Mouse (Mus musculus) midbrain, embryonic 13.5 days (tissue): ENCODE data around the gene Rnf150. TPM values are rescaled to one million over a fixed set of nuclear protein-coding genes. Genes with fewer than 3 reads are reported as not detected.

ENCODE experiments used
- ATAC-seq: fragments of 200-750 bp; cut with Nextera tagmentation; 2 replicates; pipeline ENCODE4 v1.8.0; 2017; ENCODE audit warnings: mild to moderate bottlenecking, moderate TSS enrichment, moderate library complexity
- H3K27ac ChIP-seq: fragments of 300-500 bp; sonication (generic); 2 replicates; pipeline ENCODE4 v1.5.1; 2015; ENCODE audit warnings: inconsistent platforms, mild to moderate bottlenecking, moderate library complexity
- H3K27me3 ChIP-seq: fragments of 300-500 bp; sonication (generic); 2 replicates; pipeline ENCODE4 v1.6.1; 2015; ENCODE audit warnings: mild to moderate bottlenecking, inconsistent platforms
- H3K36me3 ChIP-seq: fragments of 300-500 bp; sonication (generic); 2 replicates; pipeline ENCODE4 v1.6.1; 2015; ENCODE audit warnings: mild to moderate bottlenecking, inconsistent platforms
- H3K4me1 ChIP-seq: fragments of 300-500 bp; sonication (generic); replicated peaks from 2 replicates; pipeline ENCODE4 v1.6.1; 2015; ENCODE audit warnings: inconsistent platforms
- H3K4me2 ChIP-seq: fragments of 300-500 bp; sonication (generic); replicated peaks from 2 replicates; pipeline ENCODE4 v1.6.1; 2015; ENCODE audit warnings: moderate library complexity, mild to moderate bottlenecking, inconsistent platforms
- H3K4me3 ChIP-seq: fragments of 300-500 bp; sonication (generic); replicated peaks from 2 replicates; pipeline ENCODE4 v1.5.1; 2015; ENCODE audit warnings: mild to moderate bottlenecking, inconsistent platforms
- H3K9ac ChIP-seq: fragments of 300-500 bp; sonication (generic); replicated peaks from 2 replicates; pipeline ENCODE4 v1.6.1; 2015; ENCODE audit warnings: mild to moderate bottlenecking, inconsistent platforms
- H3K9me3 ChIP-seq: fragments of 300-500 bp; sonication (generic); 2 replicates; pipeline ENCODE4 v1.6.1; 2016; ENCODE audit warnings: mild to moderate bottlenecking, inconsistent platforms
- WGBS: fragments of 180-500 bp; shearing (Covaris S2); methylation state at CpG from one replicate; pipeline ENCODE4 v1.1.7; 2015; 5-methylcytosine and 5-hydroxymethylcytosine counted together
- polyA plus RNA-seq: library from polyadenylated mRNA; unstranded; fragments of >200 nt; fragmentation: Nextera tagmentation; extraction: Ambion mirVana; gene quantifications from 2 replicates; pipeline ENCODE4 v1.2.1, GENCODE M21; 2015

Rnf150 gene
- polyA plus RNA-seq, 1 experiment from 2014 or later: 2.8 TPM

- WGBS: 85% methylated on average over 2 of the region's 2 CpGs
- ATAC-seq: no peak
These were observed 135.6 kb downstream of the Rnf150 start for GRCm38 (mm10) chr8:82998778-82999177.

DNA sequence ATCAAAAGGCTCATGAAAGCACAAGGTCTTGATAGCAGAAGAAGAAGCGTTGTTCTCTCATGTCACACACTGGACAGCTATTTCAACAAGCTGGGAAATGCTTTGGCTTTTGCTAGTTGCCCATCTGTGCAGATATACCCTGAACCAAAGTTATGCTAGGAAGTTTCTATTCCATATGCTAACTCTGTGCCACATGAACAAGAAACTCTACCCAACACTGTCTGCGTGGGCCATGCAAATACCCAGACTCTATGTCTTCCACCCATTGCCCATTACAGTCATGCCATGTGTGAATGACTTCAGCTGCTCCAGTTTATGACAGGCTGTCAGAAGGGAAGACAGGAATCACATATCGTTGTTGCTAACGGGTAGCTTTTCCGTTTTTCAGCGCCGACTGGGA, 140.0 kb downstream of the Rnf150 start:
- Histone ChIP-seq H3K9ac (no peak overlapping the region), H3K4me2 (no peak overlapping the region), H3K4me1 (no peaks in the 10 kb centered on the region), H3K36me3 (peaks cover 11% of the 10 kb centered on the region; the same call in 1 of the 2 replicates), H3K9me3 (no peaks in the 10 kb centered on the region), H3K27ac (no peak overlapping the region), H3K4me3 (no peak overlapping the region), H3K27me3 (no peaks in the 10 kb centered on the region)
- 97% methylated on average over 7 of the region's 7 CpGs for WGBS
- no peak for ATAC-seq

More at GRCm38 (mm10) chr8:82998778-82999177, 135.6 kb downstream of the Rnf150 start:
- no peak overlapping the region for H3K4me2 ChIP-seq
- no peak overlapping the region for H3K9ac ChIP-seq
- H3K4me3 ChIP-seq: no peak overlapping the region
- no peaks in the 10 kb centered on the region for H3K36me3 ChIP-seq
- H3K27ac ChIP-seq: no peak overlapping the region
- H3K27me3 ChIP-seq: no peaks in the 10 kb centered on the region
- H3K4me1 ChIP-seq: no peaks in the 10 kb centered on the region
- no peaks in the 10 kb centered on the region for H3K9me3 ChIP-seq

DNA sequence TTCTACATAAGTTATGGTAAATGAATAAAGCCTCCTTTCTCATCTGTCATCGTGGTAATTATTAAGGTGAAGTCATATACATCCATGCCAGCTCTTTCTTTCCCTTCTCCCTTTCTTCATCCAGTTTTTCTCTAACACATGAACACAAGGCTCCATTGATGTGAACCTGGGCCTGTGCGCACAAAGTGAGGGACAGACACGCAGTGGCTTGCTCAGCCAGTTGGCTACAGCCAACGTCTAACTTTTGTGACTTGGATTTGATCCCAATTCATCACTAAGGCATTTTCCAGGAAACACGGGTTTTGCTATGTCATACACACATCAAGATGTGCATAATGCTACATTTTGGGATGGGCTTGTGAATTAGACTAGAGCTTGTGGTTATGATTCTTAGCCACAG, 146.3 kb downstream of the Rnf150 start:
- H3K4me2 ChIP-seq: no peak overlapping the region
- WGBS: 91% methylated on average over 5 of the region's 5 CpGs

DNA sequence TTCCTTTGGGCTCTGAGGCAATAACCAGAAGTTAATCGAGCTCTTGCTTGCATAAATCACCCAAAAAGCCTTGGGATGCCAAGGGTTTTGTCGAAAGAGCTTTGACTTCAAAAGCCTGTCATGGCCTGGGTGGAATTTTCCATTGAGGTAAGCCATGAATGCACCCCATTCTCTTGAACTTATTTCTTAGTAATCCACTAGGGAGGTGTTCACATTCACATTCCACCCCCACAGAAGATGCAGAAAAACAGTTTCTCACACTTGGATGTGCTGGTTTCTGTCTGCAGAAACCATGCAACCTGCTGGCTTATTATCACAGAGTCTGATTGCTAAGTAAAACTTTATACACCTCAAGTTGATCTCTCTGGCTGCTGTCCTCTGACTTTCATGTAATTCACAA, 148.1 kb downstream of the Rnf150 start:
- Histone ChIP-seq H3K27me3 (no peaks in the 10 kb centered on the region), H3K4me1 (0 out of 2 replicates have a peak, but pooled peaks cover 4% of the 10 kb centered on the region), H3K4me3 (no peak overlapping the region), H3K9ac (no peak overlapping the region), H3K4me2 (no peak overlapping the region), H3K9me3 (no peaks in the 10 kb centered on the region), H3K27ac (no peak overlapping the region), H3K36me3 (0 out of 2 replicates have a peak, but pooled peaks cover 7% of the 10 kb centered on the region)
- WGBS: 65% methylated on average over 2 of the region's 2 CpGs
- ATAC-seq: no peak

More for the DNA sequence above, 146.3 kb downstream of the Rnf150 start:
- no peaks in the 10 kb centered on the region for H3K27me3 ChIP-seq
- ATAC-seq: no peak
- no peaks in the 10 kb centered on the region for H3K9me3 ChIP-seq
- no peak overlapping the region for H3K9ac ChIP-seq
- H3K4me3 ChIP-seq: no peak overlapping the region
- H3K4me1 ChIP-seq: 0 out of 2 replicates have a peak, but pooled peaks cover 4% of the 10 kb centered on the region
- H3K36me3 ChIP-seq: peaks cover 11% of the 10 kb centered on the region; the same call in 1 of the 2 replicates
- H3K27ac ChIP-seq: no peak overlapping the region

GRCm38 (mm10) chr8:83011758-83012157, 148.6 kb downstream of the Rnf150 start:
- Histone ChIP-seq H3K36me3 (0 out of 2 replicates have a peak, but pooled peaks cover 7% of the 10 kb centered on the region), H3K9ac (no peak overlapping the region), H3K27ac (no peak overlapping the region), H3K4me2 (no peak overlapping the region), H3K27me3 (no peaks in the 10 kb centered on the region), H3K4me3 (no peak overlapping the region), H3K9me3 (no peaks in the 10 kb centered on the region), H3K4me1 (0 out of 2 replicates have a peak, but pooled peaks cover 4% of the 10 kb centered on the region)
- 40% methylated on average over 5 of the region's 5 CpGs for WGBS
- ATAC-seq: no peak

DNA sequence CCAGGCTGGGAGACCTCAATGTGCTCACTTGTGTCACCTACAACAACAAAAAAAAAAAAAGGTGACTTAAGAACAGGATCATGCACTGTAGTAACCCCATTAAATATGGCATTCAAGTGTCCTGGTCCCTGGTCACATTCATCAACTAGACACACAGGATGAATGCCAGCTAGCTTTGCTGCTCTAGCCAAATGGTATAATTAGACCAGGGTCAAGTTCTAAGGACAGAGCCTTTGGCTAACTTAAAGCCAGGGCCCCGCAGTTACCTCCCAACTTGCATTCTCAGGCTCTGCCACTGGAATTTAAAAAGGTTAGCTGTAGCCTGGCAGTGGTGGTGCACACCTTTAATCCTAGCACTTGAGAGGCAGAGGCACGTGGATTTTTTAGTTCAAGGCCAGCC, 165.1 kb downstream of the Rnf150 start:
- Histone ChIP-seq H3K4me3 (no peak overlapping the region), H3K27ac (no peak overlapping the region), H3K36me3 (no peaks in the 10 kb centered on the region), H3K9me3 (0 out of 2 replicates have a peak, but pooled peaks cover 3% of the 10 kb centered on the region), H3K27me3 (no peaks in the 10 kb centered on the region), H3K4me2 (no peak overlapping the region), H3K9ac (no peak overlapping the region), H3K4me1 (0 out of 2 replicates have a peak, but pooled peaks cover 2% of the 10 kb centered on the region)
- ATAC-seq: no peak
- WGBS: 81% methylated on average over 2 of the region's 2 CpGs

- Histone ChIP-seq H3K4me2 (no peak overlapping the region), H3K9me3 (0 out of 2 replicates have a peak, but pooled peaks cover 3% of the 10 kb centered on the region), H3K27ac (no peak overlapping the region), H3K4me1 (0 out of 2 replicates have a peak, but pooled peaks cover 2% of the 10 kb centered on the region), H3K36me3 (peaks cover 8% of the 10 kb centered on the region), H3K4me3 (no peak overlapping the region), H3K27me3 (no peaks in the 10 kb centered on the region), H3K9ac (no peak overlapping the region)
- 57% methylated on average over 7 of the region's 7 CpGs for WGBS
- ATAC-seq: no peak
These were observed 169.6 kb downstream of the Rnf150 start for GRCm38 (mm10) chr8:83032800-83033199.

- H3K4me3 ChIP-seq: no peak overlapping the region
- H3K27ac ChIP-seq: no peak overlapping the region
- no peak overlapping the region for H3K4me2 ChIP-seq
- no peak overlapping the region for H3K9ac ChIP-seq
- WGBS: 96% methylated on average over 5 of the region's 5 CpGs
- no peaks in the 10 kb centered on the region for H3K9me3 ChIP-seq
- 0 out of 2 replicates have a peak, but pooled peaks cover 2% of the 10 kb centered on the region for H3K4me1 ChIP-seq
- H3K36me3 ChIP-seq: peaks cover 10% of the 10 kb centered on the region
- no peaks in the 10 kb centered on the region for H3K27me3 ChIP-seq
- no peak for ATAC-seq
These were observed 172.0 kb downstream of the Rnf150 start for GRCm38 (mm10) chr8:83035141-83035540.

DNA sequence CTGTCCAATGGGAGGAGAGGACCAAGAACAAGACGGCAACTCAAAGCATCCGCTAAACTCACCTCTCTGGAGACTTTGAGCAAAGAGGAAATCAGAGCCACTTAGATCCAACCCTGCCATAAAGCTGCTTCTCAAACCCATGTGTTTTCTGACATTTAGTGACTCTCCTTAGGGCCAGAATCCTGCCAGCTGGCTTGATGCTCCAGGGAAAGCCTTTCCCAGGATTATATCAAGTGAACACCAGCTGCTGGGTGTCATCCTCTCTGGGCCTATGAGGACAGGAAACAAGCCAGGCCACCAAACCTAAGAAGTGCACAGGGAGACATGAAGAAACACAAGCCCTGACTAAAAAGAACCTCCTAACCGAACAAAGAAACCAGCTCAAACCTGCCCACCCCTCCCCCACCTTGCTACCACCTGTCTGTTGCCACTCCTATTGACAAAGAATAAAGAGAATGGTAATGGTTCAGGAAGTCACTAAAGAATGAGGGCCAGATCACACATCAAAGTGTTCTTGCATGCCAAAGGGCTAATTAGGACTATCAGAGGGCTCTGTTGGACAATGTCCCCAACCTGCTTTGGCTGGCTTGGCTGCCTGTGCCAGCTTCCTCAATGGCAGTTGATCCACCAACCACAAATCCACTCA, 173.5 kb downstream of the Rnf150 start:
- Histone ChIP-seq H3K36me3 (peaks cover 10% of the 10 kb centered on the region), H3K4me3 (no peak overlapping the region), H3K27ac (no peak overlapping the region), H3K27me3 (no peaks in the 10 kb centered on the region), H3K4me2 (no peak overlapping the region), H3K4me1 (0 out of 2 replicates have a peak, but pooled peaks cover 2% of the 10 kb centered on the region), H3K9ac (no peak overlapping the region), H3K9me3 (no peaks in the 10 kb centered on the region)
- WGBS: 81% methylated on average over 3 of the region's 3 CpGs
- no peak for ATAC-seq

- ATAC-seq: no peak
- H3K27me3 ChIP-seq: no peaks in the 10 kb centered on the region
- no peak overlapping the region for H3K9ac ChIP-seq
- H3K4me1 ChIP-seq: 0 out of 2 replicates have a peak, but pooled peaks cover 2% of the 10 kb centered on the region
- H3K4me2 ChIP-seq: no peak overlapping the region
- WGBS: 96% methylated on average over 1 of the region's 1 CpGs
- H3K36me3 ChIP-seq: peaks cover 10% of the 10 kb centered on the region
- H3K9me3 ChIP-seq: no peaks in the 10 kb centered on the region
- H3K27ac ChIP-seq: no peak overlapping the region
- H3K4me3 ChIP-seq: no peak overlapping the region
These were observed 174.2 kb downstream of the Rnf150 start for GRCm38 (mm10) chr8:83037321-83037720.

- H3K4me3 ChIP-seq: no peak overlapping the region
- 88% methylated on average over 10 of the region's 10 CpGs for WGBS
- H3K9me3 ChIP-seq: no peaks in the 10 kb centered on the region
- no peak overlapping the region for H3K27ac ChIP-seq
- no peaks in the 10 kb centered on the region for H3K27me3 ChIP-seq
- H3K9ac ChIP-seq: no peak overlapping the region
- H3K4me2 ChIP-seq: no peak overlapping the region
- no peak for ATAC-seq
- H3K36me3 ChIP-seq: peaks cover 10% of the 10 kb centered on the region
- H3K4me1 ChIP-seq: no peaks in the 10 kb centered on the region
These were observed 175.4 kb downstream of the Rnf150 start for GRCm38 (mm10) chr8:83038575-83038974.

GRCm38 (mm10) chr8:83041440-83041839, 178.3 kb downstream of the Rnf150 start:
- H3K27ac ChIP-seq: no peak overlapping the region
- no peak overlapping the region for H3K9ac ChIP-seq
- WGBS: 86% methylated on average over 4 of the region's 4 CpGs
- H3K9me3 ChIP-seq: no peaks in the 10 kb centered on the region
- peaks cover 4% of the 10 kb centered on the region for H3K36me3 ChIP-seq
- H3K27me3 ChIP-seq: no peaks in the 10 kb centered on the region
- ATAC-seq: no peak
- no peak overlapping the region for H3K4me3 ChIP-seq
- H3K4me1 ChIP-seq: 0 out of 2 replicates have a peak, but pooled peaks cover 2% of the 10 kb centered on the region
- H3K4me2 ChIP-seq: no peak overlapping the region
